Mouse (Mus musculus): ENCODE data around the gene Cyp27b1. TPM values are rescaled to one million over a fixed set of nuclear protein-coding genes. Genes with fewer than 3 reads are reported as not detected.

Cyp27b1 gene
- polyA plus RNA-seq (2015; fragmentation: Nextera tagmentation; extraction: Ambion mirVana): not detected in 2 replicates

DNA sequence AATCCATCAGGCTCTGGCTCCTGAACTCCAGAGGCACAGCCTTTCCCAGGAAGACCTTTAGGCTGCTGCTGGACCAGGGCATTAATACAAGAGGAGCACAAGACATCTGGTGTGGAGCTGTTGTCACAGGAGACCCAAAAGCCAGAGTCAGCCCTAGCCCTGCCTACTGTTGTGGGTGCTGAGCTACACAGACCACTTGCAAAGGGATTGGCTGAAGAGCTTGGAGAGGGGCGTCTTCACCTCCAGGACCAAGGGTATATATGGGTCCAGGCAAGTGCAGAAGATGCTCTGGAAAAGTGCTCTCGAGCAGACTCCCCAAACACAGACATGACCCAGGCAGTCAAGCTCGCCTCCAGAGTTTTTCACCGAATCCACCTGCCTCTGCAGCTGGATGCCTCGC is at the start of gene Cyp27b1:
Gene Cyp27b1 (plus strand): TSS at position 297 of the 400 bp plus-strand sequence.

GRCm38 (mm10) chr10:127000529-127000928 is 47.5 kb upstream of the Cyp27b1 start, which contains the start of gene Avil:
TSS of gene Avil (plus strand) at chr10:127000709.

GRCm38 (mm10) chr10:127030336-127031296 is 17.4 kb upstream of the Cyp27b1 start, which contains the start of gene Tsfm:
TSS of gene Tsfm (minus strand) at chr10:127030840.

GRCm38 (mm10) chr10:127041274-127041766 is 6.7 kb upstream of the Cyp27b1 start, which contains the start of the genes Mettl1 and Eef1akmt3:
TSS of gene Mettl1 (plus strand) at chr10:127041414.
TSS of gene Eef1akmt3 (minus strand) at chr10:127041513.

GRCm38 (mm10) chr10:127059968-127060916 is 12.2 kb downstream of the Cyp27b1 start, which contains the start of gene March9:
TSS of gene March9 (minus strand) at chr10:127060184.

DNA sequence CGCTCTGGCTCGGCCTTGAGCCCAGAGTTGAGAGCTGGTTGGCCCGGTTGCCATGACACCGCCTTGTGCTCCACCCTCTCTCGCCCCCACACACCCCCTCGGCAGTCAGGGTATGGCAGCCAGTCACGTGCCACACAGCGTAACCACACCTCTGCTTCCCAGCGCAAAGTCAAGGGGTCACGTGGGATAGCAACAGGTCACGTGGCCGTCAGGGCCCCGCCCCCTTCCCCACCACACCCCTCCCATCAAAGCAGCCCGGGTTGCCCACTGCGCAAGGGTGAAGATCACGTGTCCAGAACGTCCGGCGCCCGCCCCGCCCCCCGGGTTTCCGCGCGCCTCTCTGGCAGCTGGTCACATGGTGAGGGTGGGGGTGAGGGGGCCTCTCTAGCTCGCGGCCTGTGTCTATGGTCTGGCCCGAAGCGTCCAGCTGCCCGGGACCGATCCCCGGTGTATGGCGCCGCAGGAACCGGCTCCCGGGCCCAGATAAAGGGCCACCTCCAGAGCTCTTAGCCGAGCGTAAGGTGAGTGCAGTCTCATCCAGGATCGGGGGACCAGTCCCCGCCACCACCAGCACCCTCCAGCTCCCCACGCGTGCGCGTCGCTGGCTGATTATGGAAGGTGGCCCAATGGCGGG is 15.3 kb downstream of the Cyp27b1 start, which contains the start of gene Cdk4:
Gene Cdk4 (plus strand): TSS at position 296 of the 634 bp plus-strand sequence.

DNA sequence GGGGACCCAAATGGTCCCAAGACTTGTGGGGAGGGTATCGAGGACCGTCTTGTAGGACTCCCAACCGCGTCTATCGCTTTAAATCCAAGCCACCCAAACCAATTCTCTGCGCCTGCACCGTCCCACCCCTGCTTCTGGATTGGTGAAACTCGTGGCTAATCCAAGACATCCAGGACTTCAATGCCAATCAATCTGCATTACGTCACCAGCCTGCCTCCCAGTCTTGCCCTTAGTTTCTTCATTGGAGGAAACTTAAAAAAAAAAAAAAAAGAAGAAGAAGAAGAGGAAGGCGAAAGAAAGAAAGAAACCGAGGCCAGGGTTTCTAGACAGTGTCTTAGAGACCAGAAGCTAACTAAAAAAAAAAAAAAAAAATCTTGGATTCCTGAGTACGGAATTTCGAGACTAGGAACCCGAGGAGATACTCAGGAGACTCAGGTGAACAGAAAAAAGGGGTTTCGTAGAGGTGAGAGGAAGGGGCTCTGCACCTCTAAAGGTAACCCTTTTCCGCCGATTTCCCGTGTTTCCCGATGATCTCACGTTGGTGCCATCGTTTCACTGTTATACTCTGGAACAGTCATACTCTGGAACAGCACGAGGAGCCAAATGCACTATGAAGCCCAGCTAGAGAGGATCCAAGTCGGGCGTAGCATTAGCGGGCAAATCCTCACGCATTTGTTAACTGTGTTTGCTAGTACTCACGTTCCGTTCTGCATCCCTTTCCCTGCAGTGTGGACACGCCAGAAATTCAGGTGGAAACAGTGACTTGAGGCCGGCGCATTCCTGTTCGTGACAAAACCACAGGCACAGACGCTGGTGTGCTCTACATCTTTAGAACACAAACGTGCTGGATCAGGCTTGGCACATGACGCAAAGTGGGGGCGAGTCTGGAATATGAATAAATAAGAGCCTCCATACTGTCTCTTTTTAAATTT is 22.4 kb downstream of the Cyp27b1 start, which contains the start of gene Tspan31:
Gene Tspan31 (minus strand): TSS at position 75 of the 932 bp plus-strand sequence.

GRCm38 (mm10) chr10:127075080-127075479 is 27.0 kb downstream of the Cyp27b1 start, which contains the start of gene Agap2:
TSS of gene Agap2 (plus strand) at chr10:127075284.

MicroRNAs within 50 kb of the gene (microRNA counts, 519-probe panel; counts per million panel counts)
- 88.3 counts per million for microRNA mmu-miR-546

Other genes starting within 250 kb of the Cyp27b1 start
- gene Atp23, start 146.9 kb upstream of the Cyp27b1 start, polyA plus RNA-seq (2015; fragmentation: Nextera tagmentation; extraction: Ambion mirVana): 9.9 and 10.0 TPM in 2 replicates
- gene Ctdsp2, start 69.5 kb upstream of the Cyp27b1 start, polyA plus RNA-seq (2015; fragmentation: Nextera tagmentation; extraction: Ambion mirVana): 29.4 and 36.8 TPM in 2 replicates
- 0.08 and 0.22 TPM in 2 replicates for gene Avil, start 47.5 kb upstream of the Cyp27b1 start, polyA plus RNA-seq (2015; fragmentation: Nextera tagmentation; extraction: Ambion mirVana)
- gene Tsfm, start 17.4 kb upstream of the Cyp27b1 start, polyA plus RNA-seq (2015; fragmentation: Nextera tagmentation; extraction: Ambion mirVana): 53.2 and 54.6 TPM in 2 replicates
- 30.3 and 30.7 TPM in 2 replicates for gene Mettl1, start 6.8 kb upstream of the Cyp27b1 start, polyA plus RNA-seq (2015; fragmentation: Nextera tagmentation; extraction: Ambion mirVana)
- gene Eef1akmt3, start 6.7 kb upstream of the Cyp27b1 start, polyA plus RNA-seq (2015; fragmentation: Nextera tagmentation; extraction: Ambion mirVana): 0.10 and 0.16 TPM in 2 replicates
- gene March9, start 11.9 kb downstream of the Cyp27b1 start, polyA plus RNA-seq (2015; fragmentation: Nextera tagmentation; extraction: Ambion mirVana): 0.08 and 0.11 TPM in 2 replicates
- 558 and 561 TPM in 2 replicates for gene Cdk4, start 15.3 kb downstream of the Cyp27b1 start, polyA plus RNA-seq (2015; fragmentation: Nextera tagmentation; extraction: Ambion mirVana)
- 37.4 and 47.0 TPM in 2 replicates for gene Tspan31, start 22.0 kb downstream of the Cyp27b1 start, polyA plus RNA-seq (2015; fragmentation: Nextera tagmentation; extraction: Ambion mirVana)
- 2.5 and 3.6 TPM in 2 replicates for gene Agap2, start 27.0 kb downstream of the Cyp27b1 start, polyA plus RNA-seq (2015; fragmentation: Nextera tagmentation; extraction: Ambion mirVana)
- 47.0 and 54.4 TPM in 2 replicates for gene Os9, start 72.9 kb downstream of the Cyp27b1 start, polyA plus RNA-seq (2015; fragmentation: Nextera tagmentation; extraction: Ambion mirVana)
- 22.9 and 24.8 TPM in 2 replicates for gene B4galnt1, start 117.0 kb downstream of the Cyp27b1 start, polyA plus RNA-seq (2015; fragmentation: Nextera tagmentation; extraction: Ambion mirVana)
- 1.5 and 1.6 TPM in 2 replicates for gene Slc26a10, start 132.4 kb downstream of the Cyp27b1 start, polyA plus RNA-seq (2015; fragmentation: Nextera tagmentation; extraction: Ambion mirVana)
- 13.1 and 17.5 TPM in 2 replicates for gene Arhgef25, start 141.8 kb downstream of the Cyp27b1 start, polyA plus RNA-seq (2015; fragmentation: Nextera tagmentation; extraction: Ambion mirVana)
- 36.1 and 42.7 TPM in 2 replicates for gene Dtx3, start 147.5 kb downstream of the Cyp27b1 start, polyA plus RNA-seq (2015; fragmentation: Nextera tagmentation; extraction: Ambion mirVana)
- gene Pip4k2c, start 163.3 kb downstream of the Cyp27b1 start, polyA plus RNA-seq (2015; fragmentation: Nextera tagmentation; extraction: Ambion mirVana): 41.4 and 44.1 TPM in 2 replicates
- 0.06 and 0.15 TPM in 2 replicates for gene Kif5a, start 215.1 kb downstream of the Cyp27b1 start, polyA plus RNA-seq (2015; fragmentation: Nextera tagmentation; extraction: Ambion mirVana)
- 94.5 and 104 TPM in 2 replicates for gene Dctn2, start 218.1 kb downstream of the Cyp27b1 start, polyA plus RNA-seq (2015; fragmentation: Nextera tagmentation; extraction: Ambion mirVana)
- gene Mbd6, start 240.8 kb downstream of the Cyp27b1 start, polyA plus RNA-seq (2015; fragmentation: Nextera tagmentation; extraction: Ambion mirVana): 11.7 and 14.1 TPM in 2 replicates